Mouse (Mus musculus) cerebellum, adult 8-10 months (tissue): ENCODE data around the gene Efcab11.

Experiments used
- DNase-seq: peaks from one replicate; pipeline ENCODE4 v3.0.0; 2022

The Efcab11 gene

GRCm38 (mm10) chr12:99795921-99796320, 88.3 kb downstream of the Efcab11 start:
- DNase-seq: no peak

GRCm38 (mm10) chr12:99794792-99795620, 89.2 kb downstream of the Efcab11 start:
- DNase-seq: no peak

- no peak for DNase-seq
These were observed 90.1 kb downstream of the Efcab11 start for GRCm38 (mm10) chr12:99794158-99794515.

GRCm38 (mm10) chr12:99793465-99794157, 90.6 kb downstream of the Efcab11 start:
- DNase-seq: no peak

GRCm38 (mm10) chr12:99789283-99789960, 94.8 kb downstream of the Efcab11 start:
- no peak for DNase-seq

GRCm38 (mm10) chr12:99781774-99782173, 102.5 kb downstream of the Efcab11 start:
- no peak for DNase-seq

GRCm38 (mm10) chr12:99780396-99780795, 103.8 kb downstream of the Efcab11 start:
- no peak for DNase-seq

GRCm38 (mm10) chr12:99779908-99780307, 104.3 kb downstream of the Efcab11 start:
- no peak for DNase-seq

GRCm38 (mm10) chr12:99776497-99777139, 107.6 kb downstream of the Efcab11 start:
- DNase-seq: no peak

- DNase-seq: no peak
These were observed 109.4 kb downstream of the Efcab11 start for GRCm38 (mm10) chr12:99774864-99775263.

- no peak for DNase-seq
These were observed 110.5 kb downstream of the Efcab11 start for GRCm38 (mm10) chr12:99773636-99774193.

- no peak for DNase-seq
These were observed 113.2 kb downstream of the Efcab11 start for GRCm38 (mm10) chr12:99771018-99771417.

GRCm38 (mm10) chr12:99769626-99770025, 114.6 kb downstream of the Efcab11 start:
- DNase-seq: no peak

GRCm38 (mm10) chr12:99767691-99768090, 116.5 kb downstream of the Efcab11 start:
- no peak for DNase-seq

- DNase-seq: no peak
These were observed 118.3 kb downstream of the Efcab11 start for GRCm38 (mm10) chr12:99765979-99766378.

GRCm38 (mm10) chr12:99764053-99764452, 120.2 kb downstream of the Efcab11 start:
- DNase-seq: no peak

GRCm38 (mm10) chr12:99757754-99758526, 126.3 kb downstream of the Efcab11 start:
- DNase-seq: no peak

- DNase-seq: no peak
These were observed 127.1 kb downstream of the Efcab11 start for GRCm38 (mm10) chr12:99756914-99757687.

GRCm38 (mm10) chr12:99756213-99756612, 128.0 kb downstream of the Efcab11 start:
- DNase-seq: no peak

GRCm38 (mm10) chr12:99752986-99753385, 131.3 kb downstream of the Efcab11 start:
- no peak for DNase-seq

GRCm38 (mm10) chr12:99749391-99749790, 134.8 kb downstream of the Efcab11 start:
- no peak for DNase-seq
